Mouse (Mus musculus) cerebellum, adult 8-10 months (tissue): ENCODE data around the gene Cubn.
A peak's percentile ranks its signal among the peaks of the same experiment; 100 is the strongest.

Experiments
- DNase-seq: peaks from one replicate; pipeline ENCODE4 v3.0.0; 2022

Cubn gene

DNA sequence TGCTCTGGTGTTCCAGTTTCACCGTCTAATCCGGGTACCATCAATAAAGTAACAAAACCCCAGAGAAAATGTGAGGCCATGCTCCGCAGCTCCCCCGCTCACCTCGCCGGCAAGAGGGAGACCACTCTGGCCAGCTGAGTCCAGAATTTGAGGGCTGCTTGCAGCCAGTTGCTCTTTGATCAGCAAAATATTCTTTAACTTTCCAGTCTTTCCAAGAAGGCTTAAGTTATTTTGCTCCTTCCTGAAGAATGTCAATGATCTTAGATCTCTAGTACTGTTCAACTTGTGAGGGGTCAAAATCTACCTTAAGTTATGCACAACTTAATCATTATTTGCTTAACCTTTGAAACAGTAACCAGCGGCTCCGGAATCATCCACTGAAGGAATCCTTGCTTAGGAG, at the start of gene Cubn:
Cubn (minus strand) TSS at position 80 of the 400 bp plus-strand sequence.
- no peak for DNase-seq

DNA sequence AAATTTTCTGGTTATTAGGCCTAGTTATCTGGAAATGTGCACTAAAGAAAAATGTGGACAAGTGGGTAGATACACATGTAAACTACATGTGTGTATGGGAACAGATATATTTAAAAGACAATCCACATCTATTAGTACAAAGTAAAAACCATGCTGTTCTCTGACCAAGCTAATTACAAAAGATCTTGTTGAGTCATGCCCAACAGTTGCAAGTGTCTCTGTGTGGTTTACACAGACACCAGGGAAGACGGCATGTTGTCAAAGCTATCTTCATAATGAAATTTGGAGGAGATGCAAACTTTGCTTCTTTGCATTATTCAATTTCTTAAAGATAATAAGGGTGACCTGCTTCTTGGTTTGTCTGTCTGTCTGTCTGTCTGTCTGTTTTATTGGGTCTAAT, 48.2 kb upstream of the Cubn start:
- no peak for DNase-seq

DNA sequence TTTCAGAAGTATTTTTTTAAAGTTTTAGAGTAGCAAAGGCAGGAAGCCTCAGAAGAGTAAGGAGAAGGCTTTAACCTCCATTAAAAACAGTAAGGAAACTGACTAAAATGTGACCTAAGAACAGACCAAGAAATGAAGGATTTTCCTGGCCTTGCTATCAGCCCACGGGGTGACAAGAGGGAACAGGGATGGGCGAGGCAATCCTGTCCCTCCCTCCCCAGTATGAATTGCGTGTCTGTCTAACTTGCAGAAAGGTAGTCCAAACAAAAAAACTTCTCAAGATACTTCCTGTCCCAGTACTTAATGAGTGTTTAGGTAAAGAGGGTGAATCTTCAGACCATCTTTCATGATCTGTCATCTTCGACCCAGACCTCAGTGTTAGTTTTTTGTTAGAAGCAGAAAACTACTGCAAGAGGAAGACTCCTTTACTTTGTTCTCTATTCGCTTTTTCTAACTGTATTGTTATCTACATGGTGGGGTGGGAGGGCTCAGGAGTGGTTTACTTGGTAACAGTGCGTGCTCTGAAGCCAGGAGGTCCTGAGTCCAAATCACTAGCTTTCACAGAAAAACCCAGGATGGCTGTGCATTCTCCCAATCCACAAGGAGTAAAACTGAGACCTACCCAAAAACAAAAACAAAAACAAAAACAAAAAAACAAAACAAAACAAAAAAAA, 47.2 kb upstream of the Cubn start:
- DNase-seq = no peak

DNA sequence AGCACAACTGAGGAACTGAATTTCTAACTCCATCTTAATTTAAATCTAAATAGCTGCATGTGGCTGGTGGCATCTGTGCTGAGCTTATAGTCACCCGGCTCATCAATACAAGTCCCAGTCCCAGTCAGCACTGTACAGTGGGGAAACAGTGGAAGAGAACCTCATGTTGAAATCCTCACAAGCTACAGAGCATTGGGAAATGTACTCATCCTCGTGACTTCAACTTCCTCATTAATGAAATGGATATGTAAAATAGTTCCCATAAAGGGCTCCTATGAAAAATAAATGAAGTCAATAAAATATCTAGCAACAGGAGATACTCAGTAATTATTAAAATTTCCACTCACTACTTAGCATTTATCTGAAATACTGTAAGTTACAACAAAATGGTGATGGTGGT, 46.6 kb upstream of the Cubn start:
- no peak for DNase-seq

DNA sequence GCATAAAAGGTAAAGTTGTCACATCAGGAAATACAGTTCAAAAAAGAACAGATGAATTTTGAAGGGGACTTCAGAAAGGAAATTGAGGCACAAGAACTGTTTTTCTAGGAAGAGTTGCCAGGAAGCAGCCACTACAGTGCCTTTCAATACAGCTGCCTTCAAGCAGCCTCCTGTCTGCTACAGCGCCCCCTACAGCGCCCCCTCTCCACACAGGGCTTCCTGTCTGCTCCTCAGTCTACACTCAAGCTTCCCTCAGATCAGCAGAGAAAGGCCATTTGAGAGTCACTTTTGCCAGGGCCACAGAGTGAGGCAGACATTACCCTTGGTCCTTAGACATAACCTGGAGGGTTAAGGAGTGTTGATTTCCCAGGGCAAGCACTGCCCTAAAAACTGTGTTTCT, 46.1 kb upstream of the Cubn start:
- DNase-seq = no peak

DNA sequence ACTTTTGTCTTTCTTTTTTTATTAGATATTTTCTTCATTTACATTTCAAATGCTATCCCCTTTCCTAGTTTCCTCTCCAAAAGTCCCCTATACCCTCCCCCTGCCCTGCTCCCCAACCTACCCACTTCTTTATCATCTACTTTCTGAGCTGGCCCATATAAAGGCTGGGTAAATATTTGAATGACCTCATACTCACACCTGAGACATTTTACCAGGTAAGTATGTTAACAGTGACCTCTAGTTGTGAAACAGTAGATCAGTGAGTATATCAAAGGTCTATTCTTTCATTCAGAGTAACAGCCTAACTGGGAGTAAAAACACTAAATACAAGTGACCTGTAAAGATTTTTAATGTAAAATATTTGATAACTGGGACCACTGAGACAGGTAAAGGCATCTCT, 45.1 kb upstream of the Cubn start:
- DNase-seq = no peak

DNA sequence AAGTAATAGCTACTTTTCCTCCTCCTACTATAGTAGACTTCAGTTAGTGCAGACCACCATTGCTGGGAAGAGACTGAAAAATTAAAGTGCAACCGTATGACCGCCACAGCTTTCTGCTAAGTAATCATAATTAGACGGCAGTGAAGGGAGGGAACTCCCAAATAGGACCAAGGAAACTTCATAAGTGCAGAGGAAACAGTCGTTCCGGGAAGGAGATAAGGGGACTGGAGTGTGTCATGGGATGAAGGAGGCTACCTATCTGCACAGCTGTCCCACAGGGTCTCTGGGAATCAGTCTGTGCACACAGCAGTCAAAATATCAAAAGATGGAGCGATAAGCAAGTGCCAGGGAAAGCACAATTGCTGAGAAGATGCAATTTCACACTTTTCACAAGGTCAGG, 39.0 kb upstream of the Cubn start:
- DNase-seq = no peak

DNA sequence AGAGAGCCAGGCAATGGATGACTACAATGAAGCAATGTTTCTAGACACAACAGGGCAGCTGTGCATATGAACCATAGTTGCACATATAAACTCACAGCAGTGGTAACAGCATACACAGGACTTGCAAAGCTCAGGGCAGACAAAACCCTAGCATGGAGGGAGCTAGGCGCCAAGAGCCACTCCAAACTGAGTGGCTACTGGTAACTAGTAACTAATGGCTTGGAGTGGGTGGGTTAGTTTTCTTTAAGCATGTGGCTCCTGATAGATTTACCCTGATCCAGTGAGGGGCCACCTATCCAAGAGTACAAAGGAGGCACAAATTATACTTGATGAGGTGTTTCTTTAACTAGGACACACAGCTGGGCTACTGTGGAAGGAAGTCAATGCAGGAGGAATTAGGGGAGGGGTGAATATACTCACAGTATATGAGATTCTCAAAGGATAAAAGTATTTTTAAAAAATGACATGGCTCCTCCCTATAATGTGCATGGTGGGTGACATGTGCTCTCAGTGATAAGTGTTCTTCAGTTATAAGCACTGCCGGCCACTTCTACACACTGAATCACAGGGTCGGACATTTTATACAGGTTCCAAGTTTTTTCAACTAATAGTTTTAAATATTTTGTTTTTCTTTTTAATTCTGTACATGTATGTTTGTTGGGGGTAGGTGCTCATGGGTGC, 37.8 kb upstream of the Cubn start:
- no peak for DNase-seq

DNA sequence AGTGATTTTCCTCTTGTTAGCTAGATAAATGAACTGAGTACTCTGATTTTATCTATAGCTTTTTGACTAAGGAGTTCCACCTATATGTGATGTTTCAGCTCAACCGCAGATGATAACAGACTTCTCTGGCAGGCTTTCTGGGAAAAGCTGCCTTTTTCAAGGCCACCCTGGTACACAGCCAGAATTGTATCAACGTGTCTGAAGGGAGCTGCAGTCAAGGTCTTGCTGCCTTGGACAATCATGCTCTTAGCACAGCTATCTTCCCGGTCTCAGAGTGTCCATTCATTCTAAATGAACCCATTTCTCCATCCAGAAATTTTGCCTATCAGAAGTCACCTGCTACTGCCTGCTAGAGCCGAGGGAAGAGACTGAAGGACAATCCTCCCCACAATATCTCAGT, 35.9 kb upstream of the Cubn start:
- peak; percentile 7 for DNase-seq

DNA sequence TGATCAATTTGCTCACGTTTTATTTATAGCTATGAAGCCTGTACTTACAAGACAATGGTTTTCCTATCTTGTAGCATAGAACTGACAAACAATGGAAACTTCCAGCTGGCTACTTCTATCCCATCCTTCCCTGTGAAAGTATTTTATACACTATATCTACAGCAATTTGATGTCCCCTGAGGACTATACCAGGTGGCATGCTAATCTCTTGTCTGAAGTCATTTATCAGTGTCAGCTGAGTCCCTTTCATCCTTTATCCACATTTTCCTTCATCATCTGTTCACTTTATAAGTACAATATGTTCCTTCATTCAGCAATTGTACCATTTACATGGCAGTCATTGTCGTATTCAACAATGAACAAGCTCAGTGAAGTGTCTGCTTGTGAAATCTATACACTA, 35.5 kb upstream of the Cubn start:
- no peak for DNase-seq

DNA sequence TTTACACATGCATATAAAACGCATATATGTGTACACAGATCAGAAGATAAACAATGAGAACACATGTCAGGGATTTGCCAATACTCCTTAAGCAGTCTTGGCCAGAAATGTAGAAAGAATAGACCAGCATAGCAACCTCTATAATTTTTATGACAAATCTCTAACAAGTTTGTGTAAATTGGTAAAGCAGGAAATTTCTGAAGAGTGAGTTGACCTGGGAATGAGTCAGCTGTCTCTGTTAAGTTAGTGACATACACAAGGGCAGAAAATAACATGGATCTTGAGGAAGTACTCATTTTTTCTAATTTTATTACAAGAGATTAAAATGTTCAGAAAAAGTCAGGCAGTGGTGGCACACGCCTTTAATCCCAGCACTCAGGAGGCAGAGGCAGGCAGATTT, 34.6 kb upstream of the Cubn start:
- DNase-seq = no peak

DNA sequence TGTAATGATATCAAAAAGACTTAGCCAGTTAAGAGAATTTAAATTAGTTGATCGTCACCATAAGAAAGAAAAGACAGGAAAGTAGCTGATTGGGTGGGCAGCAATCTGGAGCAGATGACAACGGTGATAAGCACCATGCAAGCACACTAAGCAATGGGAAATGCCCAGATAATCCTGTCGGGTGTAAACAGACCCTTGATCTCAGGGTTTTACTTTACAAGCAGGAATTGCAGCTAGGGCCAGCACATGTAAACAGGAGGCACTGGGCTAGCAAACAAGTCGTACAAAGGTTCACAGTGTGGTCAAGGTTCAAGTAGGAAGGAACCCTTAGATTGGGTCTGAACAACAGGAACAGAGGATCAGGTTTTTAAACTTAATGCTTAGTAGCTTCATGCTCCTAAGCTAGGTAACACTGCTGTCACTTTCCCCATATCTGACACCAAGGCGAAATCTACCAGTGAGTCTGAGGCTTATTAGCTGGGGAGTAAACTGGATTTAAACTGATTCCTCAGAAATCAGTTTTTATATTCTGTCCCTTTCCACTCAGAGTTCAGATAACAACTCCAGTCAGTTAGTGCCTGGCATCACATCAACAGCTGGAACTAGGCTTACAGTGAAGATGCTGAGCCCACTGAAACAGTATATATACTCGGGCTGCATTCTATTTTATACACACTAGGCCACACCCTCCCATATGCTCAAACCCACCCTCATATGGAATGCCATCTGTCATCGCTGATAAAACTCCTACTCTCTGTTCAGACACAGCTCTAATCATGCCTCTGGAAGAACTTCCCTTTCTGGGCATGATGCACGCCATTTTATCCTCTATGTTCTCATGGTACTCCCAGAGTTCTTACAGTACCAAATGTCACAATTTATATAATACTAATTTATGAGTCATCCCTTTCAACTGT, 32.2 kb upstream of the Cubn start:
- DNase-seq = no peak

DNA sequence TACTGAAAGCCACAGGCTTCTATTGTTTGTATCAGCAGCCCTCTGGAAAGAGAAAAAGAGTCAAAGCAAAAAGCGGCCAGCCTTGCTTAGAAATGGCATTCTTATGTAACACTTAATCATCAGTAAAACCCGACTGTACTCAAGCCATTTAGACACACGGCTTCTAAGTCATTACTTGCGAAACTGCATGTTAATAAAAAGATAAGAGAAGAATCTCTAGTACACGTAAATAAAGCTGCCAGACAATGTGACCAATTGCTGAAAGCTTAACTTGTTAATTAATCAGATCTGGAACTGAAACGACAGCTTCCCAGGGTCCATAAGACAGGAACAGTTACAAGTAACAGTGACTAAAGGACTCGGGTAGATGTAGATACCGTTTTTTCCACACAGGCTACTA, 30.5 kb upstream of the Cubn start:
- DNase-seq = no peak

DNA sequence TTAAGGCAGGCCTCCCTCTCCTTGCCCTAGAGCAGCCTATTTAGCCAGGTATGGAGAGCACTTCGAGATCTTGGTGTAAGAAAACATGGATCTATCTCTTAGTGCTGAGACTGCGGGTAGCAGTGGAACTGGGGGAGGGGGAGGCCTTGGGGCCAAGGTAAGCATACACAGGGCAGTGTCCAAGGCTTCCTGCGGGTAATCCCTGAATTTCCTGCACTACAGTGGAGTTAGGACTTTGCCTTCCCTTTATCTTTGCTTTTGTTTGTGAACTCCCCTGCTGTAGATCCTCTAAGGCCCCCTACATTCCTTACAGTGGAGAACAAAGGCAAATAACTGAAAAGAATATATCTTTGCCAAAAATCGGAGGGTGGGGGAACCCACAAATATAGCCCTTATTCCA, 23.3 kb upstream of the Cubn start:
- no peak for DNase-seq

DNA sequence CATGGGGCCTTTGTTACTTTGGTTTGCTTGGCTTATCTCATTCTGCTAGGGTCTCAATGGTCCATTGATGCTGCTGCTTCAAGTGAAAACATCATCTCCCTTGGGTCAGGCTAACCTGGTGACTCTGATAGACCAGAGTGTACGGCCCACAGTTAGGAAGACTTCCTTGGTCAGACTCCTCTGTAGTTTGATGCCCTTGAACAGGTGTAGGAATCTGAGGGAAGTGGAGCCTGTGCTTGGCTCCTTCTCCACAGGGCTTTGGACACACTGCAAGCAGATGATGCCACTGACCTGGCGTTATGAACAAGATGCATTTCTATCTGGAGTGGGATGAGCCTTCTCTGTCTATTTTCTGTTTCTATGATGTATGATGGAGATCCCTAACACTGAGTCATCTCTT, 11.1 kb upstream of the Cubn start:
- no peak for DNase-seq

DNA sequence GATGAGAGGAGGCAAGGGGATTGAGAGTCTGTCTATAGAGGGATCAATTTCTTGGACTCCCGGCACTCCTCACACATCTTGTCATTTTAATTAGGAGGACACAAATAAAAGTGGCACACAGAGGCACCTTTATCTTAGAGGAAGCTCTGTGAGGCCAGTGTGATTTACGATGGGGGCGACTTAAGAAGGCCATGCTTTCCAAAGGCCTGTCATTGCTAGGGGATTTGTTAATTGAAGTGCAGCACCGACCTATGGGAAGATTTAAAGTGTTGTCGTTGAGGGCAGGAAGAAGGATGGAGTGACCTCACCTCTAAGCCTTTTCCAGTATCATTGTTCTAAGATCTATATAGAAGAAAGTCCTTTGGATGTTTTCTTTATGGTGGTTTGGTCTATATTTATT, 9.9 kb upstream of the Cubn start:
- no peak for DNase-seq

DNA sequence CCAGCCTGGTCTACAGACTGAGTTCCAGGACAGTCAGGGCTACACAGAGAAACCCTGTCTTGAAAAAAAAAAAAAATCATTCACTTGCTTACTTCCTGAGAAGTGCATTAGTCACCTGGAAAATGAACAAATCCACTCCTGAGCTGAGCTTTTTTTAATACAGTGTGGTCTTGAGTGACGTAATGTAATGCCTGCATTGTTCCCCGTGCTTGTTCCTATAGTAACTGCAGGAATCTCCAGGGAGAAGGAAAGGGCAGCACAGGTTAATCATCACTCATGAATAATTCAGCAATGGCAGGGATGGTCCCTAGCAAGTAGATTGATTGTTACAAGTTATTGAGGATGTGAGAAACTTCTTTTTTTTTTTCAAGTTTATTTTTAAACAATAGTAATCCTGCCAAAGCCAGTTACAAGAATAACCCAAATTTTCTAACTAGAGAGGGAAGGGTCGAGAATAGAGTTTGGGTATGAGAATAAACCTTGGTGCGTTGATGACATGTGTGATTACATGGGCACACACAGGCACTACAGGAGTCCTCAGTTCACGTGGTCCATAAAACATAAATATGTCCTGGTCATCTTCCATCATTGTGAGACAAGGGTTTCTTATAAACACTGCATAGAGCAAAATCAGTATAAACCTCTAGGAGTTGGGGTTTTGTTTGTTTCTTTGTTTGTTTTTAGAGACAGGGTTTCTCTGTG, 8.8 kb upstream of the Cubn start:
- no peak for DNase-seq

DNA sequence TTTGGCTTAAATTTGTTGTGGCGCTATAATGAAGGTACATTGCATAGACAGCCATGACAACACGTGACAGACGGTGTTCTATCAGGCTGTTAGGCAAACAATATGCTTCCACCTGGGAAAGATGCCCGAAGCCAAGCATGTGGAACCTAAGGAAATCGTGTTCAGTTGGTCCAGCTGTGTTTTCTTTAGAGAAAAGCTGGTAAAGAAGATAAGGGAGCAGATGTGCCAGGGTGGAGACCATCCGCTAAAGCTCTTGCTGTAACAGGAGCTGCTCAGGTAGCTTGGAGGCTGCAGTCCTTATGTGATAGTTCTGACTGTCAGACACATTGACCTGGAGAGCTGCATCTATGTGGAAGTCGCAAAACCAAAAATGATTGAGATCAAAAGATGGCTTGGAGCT, 7.6 kb upstream of the Cubn start:
- no peak for DNase-seq

DNA sequence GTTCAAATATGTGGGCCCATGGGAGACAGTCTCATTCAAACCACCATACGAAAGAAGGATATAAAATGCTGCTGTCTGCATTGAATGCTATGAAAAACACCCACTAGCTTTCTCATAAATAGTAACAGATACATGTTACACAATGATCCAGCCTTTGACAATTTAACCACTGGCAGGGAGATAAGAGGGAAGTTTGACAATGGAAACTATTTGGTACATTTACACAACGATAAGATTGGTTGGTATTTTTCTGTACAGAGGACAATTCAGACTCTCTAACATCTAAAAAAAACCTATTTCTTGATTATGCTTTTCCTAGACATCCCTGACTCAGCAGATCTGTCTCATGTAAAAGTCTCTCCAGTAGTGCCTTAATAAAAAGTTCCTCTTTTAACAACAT, 4.5 kb upstream of the Cubn start:
- DNase-seq = no peak

DNA sequence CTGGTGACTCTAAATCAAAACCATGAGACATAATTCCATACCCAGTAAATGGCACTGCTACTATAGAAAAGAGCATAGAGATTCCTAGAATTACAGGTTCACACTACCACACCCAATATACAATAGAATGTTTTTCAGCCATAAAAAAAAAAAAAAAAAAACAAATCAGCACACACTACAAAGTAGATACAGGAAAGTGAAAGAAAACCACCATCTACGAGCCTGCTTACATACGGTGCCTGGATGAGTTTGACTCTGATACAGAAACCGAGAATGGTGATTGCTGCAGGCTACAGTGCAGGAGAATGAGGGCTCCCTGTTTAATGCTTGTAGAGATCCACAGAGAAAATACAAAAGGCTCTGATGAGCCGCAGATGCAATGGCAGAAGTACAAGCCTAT, 1.3 kb upstream of the Cubn start:
- no peak for DNase-seq

DNA sequence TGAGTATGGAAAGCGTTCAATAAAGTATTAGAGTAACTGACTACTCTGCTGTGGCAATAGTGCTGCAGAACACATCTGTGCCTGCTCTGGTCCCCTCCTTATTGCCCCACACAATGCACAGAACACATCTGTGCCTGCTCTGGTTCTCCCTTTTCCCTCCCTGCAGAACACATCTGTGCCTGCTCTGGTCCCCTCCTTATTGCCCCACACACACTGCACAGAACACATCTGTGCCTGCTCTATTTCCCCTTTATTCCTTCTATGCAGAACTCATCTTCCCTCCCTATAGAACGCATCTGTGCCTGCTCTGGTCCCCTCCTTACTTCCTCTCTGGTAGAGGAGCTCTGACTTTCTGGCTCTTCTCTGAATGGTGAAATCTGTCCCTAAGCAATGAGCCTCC, 1.1 kb downstream of the Cubn start:
- no peak for DNase-seq

DNA sequence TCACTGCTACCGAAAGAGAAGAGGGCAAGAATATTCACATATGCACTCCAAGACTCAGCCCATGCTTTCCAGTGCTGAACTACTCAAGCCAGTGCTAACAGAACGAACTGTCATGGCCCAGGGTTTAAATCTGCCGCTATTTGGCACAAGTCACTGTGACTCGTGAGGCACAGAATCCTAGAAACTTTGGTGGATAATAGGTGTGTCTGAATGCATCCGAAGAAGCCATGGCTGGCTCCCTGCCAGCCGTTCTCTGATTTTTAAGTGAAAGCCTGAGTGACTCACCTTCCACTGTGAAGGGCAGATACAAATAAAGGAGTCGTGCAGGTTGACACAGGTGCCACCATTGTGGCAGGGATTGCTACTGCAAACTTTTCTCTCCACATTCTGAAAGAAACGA, 5.1 kb downstream of the Cubn start:
- DNase-seq = no peak

DNA sequence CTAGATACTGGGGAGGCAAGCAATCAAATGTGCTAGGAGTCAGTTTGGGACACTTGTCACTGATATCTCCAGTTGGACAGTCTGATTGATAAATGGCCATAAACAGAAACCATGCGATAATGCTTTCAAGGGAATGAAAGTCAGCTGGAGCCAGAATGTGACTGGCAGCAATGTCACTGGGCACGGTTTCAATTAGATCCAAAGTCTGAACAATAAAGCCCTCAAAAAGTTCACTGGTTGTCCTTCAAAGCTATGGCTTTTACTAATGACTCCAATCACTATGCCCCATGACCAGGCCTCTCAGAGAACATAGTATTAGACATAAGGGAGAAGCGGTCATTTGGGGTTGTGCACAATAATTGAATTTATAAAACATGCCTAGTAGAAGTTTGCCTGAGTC, 7.0 kb downstream of the Cubn start:
- DNase-seq = no peak
